In the genomic region with DNA sequence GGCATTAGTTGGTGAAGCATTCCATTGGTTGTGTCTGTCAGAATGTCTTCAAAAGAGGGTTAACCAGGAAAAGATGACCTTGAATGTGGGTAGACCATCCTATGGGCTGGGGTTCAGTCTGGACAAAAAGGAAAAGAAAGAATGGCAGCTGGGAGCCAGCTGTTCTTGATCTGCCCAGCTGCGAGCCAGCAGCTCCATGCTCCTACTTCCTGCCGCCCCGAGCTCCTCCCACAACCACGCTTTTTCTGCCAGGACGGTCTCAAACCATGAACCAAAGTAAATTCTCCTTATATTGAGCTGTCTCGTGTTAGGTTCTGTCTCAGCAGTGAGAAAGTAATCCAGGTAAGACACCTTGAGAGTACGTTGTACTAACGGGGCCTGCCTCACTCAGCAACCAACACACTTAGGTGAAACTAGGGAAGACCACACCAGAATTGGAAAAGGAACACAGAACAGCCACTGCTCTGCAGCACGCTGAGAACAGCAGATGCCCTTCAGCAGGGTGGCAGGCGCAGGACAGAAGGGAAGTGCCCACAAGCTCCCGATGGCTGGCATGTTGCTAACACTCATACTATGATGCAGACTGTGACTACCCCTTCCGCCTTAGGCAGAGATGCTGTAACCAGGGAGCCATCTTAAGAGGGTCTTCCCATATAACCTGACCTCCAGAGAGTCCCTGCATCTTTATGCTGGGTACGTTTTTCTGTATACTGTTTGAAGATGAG, we compare ENCODE assay signal across 16 mouse cellular contexts. TPM values are rescaled to one million over a fixed set of nuclear protein-coding genes. Genes with fewer than 3 reads are reported as not detected.
A peak's percentile ranks its signal among the peaks of the same experiment; 100 is the strongest.
DNase-seq lines count a peak whose midpoint lies in the region; ATAC-seq and TF ChIP-seq lines count a peak whose summit lies in the region.
"Had no signal": no experiment of that assay in that cellular context is flagged by ENCODE, and none has a peak within 500 bp of the region (broad histone marks: within the 10 kb centered on the region; RNA-seq: fewer than 3 reads in every experiment).

No protein-coding gene starts in this region.

- no peak overlapping the region for H3K27ac ChIP-seq in embryonic facial prominence, embryonic 11.5 days (replicated peaks; ENCODE audit: low read depth, low read length)
- H3K27ac ChIP-seq in embryonic facial prominence, embryonic 10.5 days (replicated peaks): no peak overlapping the region
- H3K27ac ChIP-seq in lung, embryonic 14.5 days (ENCODE audit: low read depth): no peak overlapping the region
- H3K27ac ChIP-seq in forebrain, postnatal 0 days (ENCODE audit: low read depth, low read length): no peak overlapping the region
- H3K27ac ChIP-seq: limb, embryonic 15.5 days; lung, embryonic 15.5 days; midbrain, embryonic 12.5 days had no signal

- H3K9ac ChIP-seq in embryonic facial prominence, embryonic 11.5 days (replicated peaks; ENCODE audit: low read length): no peak overlapping the region
- no peak overlapping the region for H3K9ac ChIP-seq in lung, embryonic 14.5 days
- no peak overlapping the region for H3K9ac ChIP-seq in forebrain, postnatal 0 days
- H3K9ac ChIP-seq: limb, embryonic 15.5 days; lung, embryonic 15.5 days; midbrain, embryonic 12.5 days had no signal

- no peaks in the 10 kb centered on the region for H3K36me3 ChIP-seq in embryonic facial prominence, embryonic 11.5 days (replicated peaks; ENCODE audit: control insufficient read depth, insufficient read depth, low read depth, low read length)
- H3K36me3 ChIP-seq in embryonic facial prominence, embryonic 10.5 days (replicated peaks): no peaks in the 10 kb centered on the region
- H3K36me3 ChIP-seq in lung, embryonic 14.5 days (ENCODE audit: insufficient read depth): no peaks in the 10 kb centered on the region
- no peaks in the 10 kb centered on the region for H3K36me3 ChIP-seq in forebrain, postnatal 0 days (ENCODE audit: insufficient read depth)
- H3K36me3 ChIP-seq: limb, embryonic 15.5 days; lung, embryonic 15.5 days; midbrain, embryonic 12.5 days had no signal

- H3K4me3 ChIP-seq in embryonic facial prominence, embryonic 11.5 days (ENCODE audit: low read depth, low read length): no peak overlapping the region
- no peak overlapping the region for H3K4me3 ChIP-seq in embryonic facial prominence, embryonic 10.5 days
- H3K4me3 ChIP-seq in lung, embryonic 14.5 days (ENCODE audit: low read depth, low read length): no peak overlapping the region
- no peak overlapping the region for H3K4me3 ChIP-seq in forebrain, postnatal 0 days (ENCODE audit: low read depth, low read length)
- H3K4me3 ChIP-seq: limb, embryonic 15.5 days; lung, embryonic 15.5 days; midbrain, embryonic 12.5 days had no signal

- no peak for ATAC-seq in embryonic facial prominence, embryonic 11.5 days (replicated peaks; ENCODE audit: insufficient number of reproducible peaks, low FRiP score, low TSS enrichment, low read depth)
- 0 out of 2 replicates have a peak, but pooled peaks have one; percentile 28 for ATAC-seq in lung, embryonic 14.5 days (ENCODE audit: insufficient read depth)
- no peak for ATAC-seq in forebrain, postnatal 0 days
- ATAC-seq: inflammation-experienced regulatory T-cells, adult 6 months had no signal

- peak; percentile 11 for DNase-seq in embryonic facial prominence, embryonic 11.5 days (ENCODE audit: low spot score)
- no peak for DNase-seq in embryonic facial prominence, embryonic 10.5 days (ENCODE audit: low spot score)
- peak; percentile 63 for DNase-seq in lung, embryonic 14.5 days
- no peak for DNase-seq in lung, postnatal 25 days (ENCODE audit: low spot score)
- DNase-seq in cerebellum, adult 8-10 months: peak; percentile 19
- peak; percentile 29 for DNase-seq in testis, postnatal 10 days (ENCODE audit: low spot score)
- DNase-seq in forebrain, postnatal 0 days: no peak
- no peak for DNase-seq in yolk sac, embryonic 10.5 days (ENCODE audit: low spot score)
- DNase-seq: embryo, embryonic 11 days; kidney, postnatal 25 days; layer of hippocampus, postnatal 36 days had no signal

- no peak overlapping the region for H3K4me2 ChIP-seq in embryonic facial prominence, embryonic 11.5 days (ENCODE audit: low read depth, low read length)
- H3K4me2 ChIP-seq in lung, embryonic 14.5 days: no peak overlapping the region
- no peak overlapping the region for H3K4me2 ChIP-seq in forebrain, postnatal 0 days (ENCODE audit: low read depth)
- H3K4me2 ChIP-seq: limb, embryonic 15.5 days; lung, embryonic 15.5 days; midbrain, embryonic 12.5 days had no signal

- no peak for TF ChIP-seq CTCF in lung, embryonic 14.5 days (IDR thresholded peaks at IDR 0.05; ENCODE audit: low read depth)
- no peak for TF ChIP-seq CTCF in forebrain, postnatal 0 days (IDR thresholded peaks at IDR 0.05; ENCODE audit: low read depth)

- 73% methylated on average over 13 of the region's 13 CpGs for WGBS in embryonic facial prominence, embryonic 11.5 days
- WGBS in embryonic facial prominence, embryonic 10.5 days: 81% methylated on average over 13 of the region's 13 CpGs
- WGBS in lung, embryonic 14.5 days: 72% methylated on average over 13 of the region's 13 CpGs
- WGBS in forebrain, postnatal 0 days: 86% methylated on average over 13 of the region's 13 CpGs

- H3K27me3 ChIP-seq in embryonic facial prominence, embryonic 11.5 days (ENCODE audit: control insufficient read depth, insufficient read depth, low read length): no peaks in the 10 kb centered on the region
- no peaks in the 10 kb centered on the region for H3K27me3 ChIP-seq in embryonic facial prominence, embryonic 10.5 days (replicated peaks; ENCODE audit: low read depth, poor library complexity, severe bottlenecking)
- no peaks in the 10 kb centered on the region for H3K27me3 ChIP-seq in lung, embryonic 14.5 days (ENCODE audit: insufficient read depth, low read length)
- H3K27me3 ChIP-seq in forebrain, postnatal 0 days (ENCODE audit: insufficient read depth, low read length): no peaks in the 10 kb centered on the region
- H3K27me3 ChIP-seq: limb, embryonic 15.5 days; lung, embryonic 15.5 days; midbrain, embryonic 12.5 days had no signal

- no peaks in the 10 kb centered on the region for H3K4me1 ChIP-seq in embryonic facial prominence, embryonic 11.5 days (ENCODE audit: control insufficient read depth, insufficient read depth, low read length)
- peaks cover 7% of the 10 kb centered on the region; the same call in 1 of the 2 replicates for H3K4me1 ChIP-seq in embryonic facial prominence, embryonic 10.5 days
- no peaks in the 10 kb centered on the region for H3K4me1 ChIP-seq in lung, embryonic 14.5 days (ENCODE audit: insufficient read depth)
- H3K4me1 ChIP-seq in forebrain, postnatal 0 days (ENCODE audit: insufficient read depth): no peaks in the 10 kb centered on the region
- H3K4me1 ChIP-seq: limb, embryonic 15.5 days; midbrain, embryonic 12.5 days had no signal

- no peaks in the 10 kb centered on the region for H3K9me3 ChIP-seq in embryonic facial prominence, embryonic 11.5 days (replicated peaks; ENCODE audit: control insufficient read depth, low read length)
- H3K9me3 ChIP-seq in embryonic facial prominence, embryonic 10.5 days: no peaks in the 10 kb centered on the region
- no peaks in the 10 kb centered on the region for H3K9me3 ChIP-seq in lung, embryonic 14.5 days (ENCODE audit: low read depth, low read length)
- H3K9me3 ChIP-seq in forebrain, postnatal 0 days (ENCODE audit: low read length): no peaks in the 10 kb centered on the region
- H3K9me3 ChIP-seq: limb, embryonic 15.5 days; lung, embryonic 15.5 days; midbrain, embryonic 12.5 days had no signal

RNA-seq across cellular contexts. Expression of gene Vamp9, which starts 42.2 kb away (rescaled TPM):
- not detected in 2 replicates for polyA plus RNA-seq in embryonic facial prominence, embryonic 11.5 days (2014; fragmentation: Nextera tagmentation; extraction: Ambion mirVana)
- not detected in 2 replicates for polyA plus RNA-seq in embryonic facial prominence, embryonic 10.5 days (2016; fragmentation: Nextera tagmentation; extraction: Ambion mirVana)
- polyA plus RNA-seq in lung, embryonic 14.5 days (2014; fragmentation: Nextera tagmentation; extraction: Ambion mirVana): 0.29 TPM in 1 of 2 replicates, not detected in the other
- total RNA-seq in forebrain, postnatal 0 days (2014; rRNA removed): 0.52 and 1.5 TPM in 2 replicates
- polyA plus RNA-seq in forebrain, postnatal 0 days (2015; fragmentation: Nextera tagmentation; extraction: Ambion mirVana): 0.73 and 1.2 TPM in 2 replicates
- total RNA-seq: heart, postnatal 14 days had no signal
- polyA plus RNA-seq: inflammation-experienced regulatory T-cells, adult 6 months had no signal

Comparison
In these comparisons a context has a peak if more than half of its experiments do, and no peak if none do; other contexts are left out.
1. DNase-seq: peak in embryonic facial prominence, embryonic 11.5 days (single experiment), lung, embryonic 14.5 days (single experiment), cerebellum, adult 8-10 months (single experiment) and testis, postnatal 10 days (single experiment); none in embryonic facial prominence, embryonic 10.5 days (single experiment), lung, postnatal 25 days (single experiment), forebrain, postnatal 0 days (single experiment) and yolk sac, embryonic 10.5 days (single experiment).